Mouse (Mus musculus) kidney, adult 8-10 months (tissue): Measurements from ENCODE around the gene Cpeb4.
"Not testable (repeated sequence)": the region's sequence is repeated elsewhere in the genome, so short reads cannot be mapped to it uniquely, and the experiment has no call there.

Experiments
- DNase-seq, 2 experiments: peaks; one replicate each; pipeline ENCODE4 v3.0.0; 2022

Cpeb4 gene

DNA sequence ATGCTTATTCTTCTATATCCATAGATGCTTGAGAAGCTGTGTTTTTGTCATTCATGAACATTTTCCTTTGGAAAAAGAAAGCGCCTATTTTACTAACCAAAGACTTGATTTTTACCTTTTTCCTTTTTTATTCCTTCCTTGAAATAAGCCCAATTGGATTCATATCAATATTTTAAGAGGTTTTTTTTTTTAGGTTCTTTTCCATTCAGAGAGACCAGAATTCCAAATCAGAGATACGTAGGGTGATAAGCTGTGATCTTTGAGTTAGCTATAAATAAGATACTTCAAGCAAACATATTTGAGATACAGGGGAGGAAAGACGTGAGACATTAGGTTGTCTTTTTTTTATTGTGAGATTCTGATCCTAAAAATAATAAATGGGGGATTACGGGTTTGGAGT lies at the start of gene Cpeb4:
Gene Cpeb4, plus strand, starts transcription at position 301 of the 400 bp plus-strand sequence.
- DNase-seq, result no peak

DNA sequence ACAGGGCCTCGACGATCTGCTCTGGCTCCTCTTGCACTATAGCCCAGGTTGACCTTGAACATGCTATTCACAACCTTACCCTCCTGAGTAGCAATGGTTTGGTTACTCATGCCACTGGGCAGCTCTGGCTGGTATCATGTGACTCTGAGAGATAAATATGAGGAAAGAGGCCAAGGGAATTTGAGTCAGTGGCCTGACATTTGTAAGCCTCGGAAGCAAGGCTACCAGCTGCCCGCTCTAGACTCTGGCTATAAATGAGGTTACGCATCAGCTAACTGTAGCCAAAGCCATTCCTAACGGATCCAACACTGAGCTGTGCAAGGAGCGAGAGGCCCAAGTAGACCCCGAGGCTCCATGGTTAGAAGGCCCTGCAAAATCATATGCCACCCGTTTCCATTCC lies 49.5 kb upstream of the Cpeb4 start:
- no peak for DNase-seq

DNA sequence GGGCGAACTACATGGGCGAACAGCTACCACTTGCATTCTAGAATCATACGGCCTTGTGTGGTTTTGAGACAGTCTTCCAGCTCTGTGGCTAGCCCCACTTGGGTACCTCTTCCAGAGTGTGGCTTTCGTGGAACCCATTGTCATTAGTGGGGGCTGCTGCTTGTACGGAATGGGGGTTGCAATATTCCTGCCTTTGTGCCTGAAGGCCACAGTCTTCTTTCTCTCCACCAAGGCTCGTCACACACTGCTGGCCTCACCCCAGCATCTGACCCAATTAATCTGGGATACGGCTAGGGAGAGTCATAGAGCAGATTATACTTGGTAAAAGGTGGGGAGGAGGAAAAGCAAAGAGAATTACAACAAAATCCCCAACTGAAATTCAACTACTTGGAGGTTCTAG lies 48.5 kb upstream of the Cpeb4 start:
- DNase-seq, result peak in 1 of 2 experiments; percentile 39

DNA sequence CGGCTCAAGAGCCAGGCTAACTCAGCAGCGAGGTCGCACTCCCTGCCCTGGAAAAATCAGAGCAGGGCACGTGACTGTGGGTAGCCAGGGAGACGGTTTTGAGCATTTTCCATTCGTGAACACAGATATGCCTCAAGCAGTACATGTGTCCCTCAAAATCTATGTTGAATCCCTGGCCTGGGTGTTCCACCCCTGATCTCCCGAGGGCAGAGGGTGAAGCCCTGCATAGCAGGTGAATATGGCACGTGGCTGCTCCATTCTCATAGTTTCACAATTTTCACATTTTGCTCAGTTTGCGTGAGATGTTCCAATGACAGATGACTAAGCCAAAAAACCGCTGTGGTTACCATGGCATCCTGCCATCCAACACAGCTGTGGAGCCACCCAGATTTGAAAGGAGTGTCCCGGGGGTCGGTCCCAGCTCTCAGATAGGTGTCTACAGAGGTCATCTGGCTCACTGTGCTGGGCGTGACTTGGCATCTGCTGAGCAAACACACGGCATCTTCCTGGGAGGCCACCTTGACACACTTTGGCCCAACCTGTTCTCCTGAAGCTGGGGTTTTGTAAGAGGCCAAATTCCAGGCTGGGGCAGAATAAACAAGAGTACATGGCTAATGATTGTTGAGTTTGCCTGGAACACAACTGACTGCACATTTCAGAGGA lies 47.4 kb upstream of the Cpeb4 start:
- peak; percentile 95 to 98 for DNase-seq

DNA sequence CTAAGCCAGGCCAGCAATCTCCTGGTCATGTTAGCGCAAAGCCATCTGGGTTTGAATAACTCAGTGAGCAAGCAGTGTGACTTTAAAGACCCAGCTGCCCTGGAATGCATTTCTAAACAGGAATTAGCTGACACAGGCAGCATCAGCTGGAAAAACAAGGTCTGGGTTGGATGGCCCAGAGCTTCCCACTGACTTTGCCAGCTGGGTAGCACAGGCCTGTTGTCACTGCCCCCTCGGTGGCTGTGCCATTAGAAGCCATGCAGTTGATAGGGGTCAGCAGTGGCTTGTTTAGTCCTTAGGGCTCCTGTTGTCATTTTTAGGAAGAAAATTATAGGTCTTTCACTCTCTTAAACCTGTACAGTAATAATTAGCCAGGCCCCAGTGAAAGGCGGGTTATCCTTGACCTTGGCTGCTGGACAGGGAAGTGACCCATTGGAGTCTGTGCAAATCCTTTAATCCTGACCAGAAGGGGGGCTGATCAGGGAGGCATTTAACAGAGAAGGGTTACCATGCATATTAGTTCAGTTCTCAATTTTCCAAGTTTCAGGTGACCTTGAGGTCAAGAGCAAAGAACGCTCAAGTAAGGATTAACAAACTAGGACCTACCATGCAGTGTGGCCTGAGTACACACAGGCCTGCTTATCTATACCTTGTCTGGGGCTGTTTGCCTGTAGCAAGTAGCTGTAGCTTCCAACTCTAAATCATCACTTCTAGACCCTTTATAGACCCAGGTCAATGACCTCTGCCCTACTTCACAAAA lies 43.8 kb upstream of the Cpeb4 start:
- peak; percentile 85 to 93 for DNase-seq

DNA sequence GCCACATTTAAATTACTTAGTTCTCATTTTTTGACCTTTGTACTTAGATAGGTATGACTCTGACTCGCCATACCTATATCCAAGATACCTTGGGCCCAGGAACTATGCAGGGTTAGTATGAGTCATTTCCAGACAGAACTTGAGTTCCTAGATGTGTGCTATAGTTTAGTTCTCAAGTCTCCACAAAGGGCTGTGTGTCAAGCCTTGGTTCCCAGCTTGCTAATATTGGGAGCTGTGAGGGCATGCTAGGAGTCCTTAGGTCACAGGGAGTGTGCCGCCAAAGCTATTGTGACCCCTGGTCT lies 43.3 kb upstream of the Cpeb4 start:
- no peak for DNase-seq

DNA sequence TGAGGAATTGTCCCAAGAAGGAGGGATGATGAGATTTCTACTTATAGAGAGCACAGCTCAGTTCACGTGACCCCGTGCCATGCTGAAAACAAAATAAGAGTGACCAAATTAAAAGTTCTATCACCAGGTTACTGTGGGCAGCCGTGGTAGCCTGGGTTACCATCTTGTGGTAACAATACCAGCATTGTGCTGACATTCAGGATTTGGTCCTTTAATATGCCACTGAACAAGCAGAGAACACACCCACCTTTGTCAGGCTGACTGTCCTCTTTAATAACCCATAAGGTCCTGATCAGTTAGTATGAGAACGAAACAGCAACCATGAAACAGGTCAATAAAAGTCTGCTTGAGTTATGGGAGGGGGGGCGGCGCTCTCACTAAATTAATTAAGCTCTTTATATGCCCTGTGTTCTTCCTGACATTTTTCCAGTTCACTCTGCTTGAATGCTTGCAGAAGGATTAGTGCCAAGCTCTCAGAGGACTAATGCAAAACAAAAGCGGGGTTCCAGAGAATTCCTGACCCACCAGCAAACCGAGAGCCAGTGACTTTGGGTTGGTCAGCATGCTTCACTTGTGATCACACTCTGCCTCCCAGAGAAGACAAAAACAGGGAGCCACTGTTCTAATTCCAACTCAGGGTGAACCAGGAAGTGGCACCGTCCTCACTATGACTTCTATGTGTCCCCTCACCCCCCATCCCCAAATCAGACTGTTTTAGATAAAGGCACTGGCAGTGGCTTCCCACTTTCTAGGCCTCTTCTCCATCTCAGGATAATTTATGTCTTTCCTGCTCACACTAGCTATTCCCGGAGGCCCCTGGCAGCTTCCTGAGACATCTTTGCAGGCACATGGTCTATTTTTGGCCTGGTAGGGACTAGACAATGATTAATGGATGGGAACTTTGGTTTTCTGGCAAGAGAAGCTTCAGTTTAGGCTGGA lies 41.5 kb upstream of the Cpeb4 start:
- DNase-seq, result peak; percentile 71 to 88

DNA sequence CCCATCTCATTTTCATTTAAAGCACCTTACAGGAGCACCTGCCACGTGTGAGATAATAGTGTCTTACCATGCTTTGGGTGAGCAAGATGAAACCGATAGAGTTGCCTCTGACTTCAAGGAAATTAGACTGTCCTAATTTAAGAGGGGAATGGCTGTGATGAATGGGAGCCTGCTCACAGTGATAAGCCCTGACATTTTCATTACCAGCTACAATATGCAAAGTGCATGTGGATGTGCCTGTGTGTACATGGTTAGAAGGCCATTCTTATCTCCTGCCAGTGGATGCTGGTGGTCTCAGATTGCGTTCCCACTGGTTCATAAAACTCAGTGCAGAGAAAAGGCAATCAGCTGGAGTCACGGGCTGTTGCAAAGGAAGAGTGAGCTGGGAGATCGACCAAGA lies 40.6 kb upstream of the Cpeb4 start:
- DNase-seq, result no peak

DNA sequence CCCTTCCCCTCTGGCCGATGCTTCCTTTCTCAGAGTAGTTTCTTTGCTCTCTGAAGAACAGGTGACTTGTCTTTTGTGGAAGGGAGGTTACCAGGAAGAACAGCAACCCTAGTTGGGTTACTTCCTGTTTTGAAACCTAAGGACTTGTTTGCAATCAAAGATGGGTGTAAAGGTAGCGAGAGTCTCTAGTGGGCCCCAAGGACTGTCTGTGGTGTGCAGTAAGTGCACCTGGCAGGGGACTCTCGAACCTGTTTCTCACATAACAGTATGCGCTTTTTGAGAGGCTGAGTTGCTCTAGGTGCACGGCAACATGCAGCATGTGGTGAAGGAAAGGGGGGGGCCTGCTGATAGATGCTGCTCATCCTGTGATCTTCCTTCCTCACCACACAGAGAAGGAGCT lies 40.0 kb upstream of the Cpeb4 start:
- no peak for DNase-seq

DNA sequence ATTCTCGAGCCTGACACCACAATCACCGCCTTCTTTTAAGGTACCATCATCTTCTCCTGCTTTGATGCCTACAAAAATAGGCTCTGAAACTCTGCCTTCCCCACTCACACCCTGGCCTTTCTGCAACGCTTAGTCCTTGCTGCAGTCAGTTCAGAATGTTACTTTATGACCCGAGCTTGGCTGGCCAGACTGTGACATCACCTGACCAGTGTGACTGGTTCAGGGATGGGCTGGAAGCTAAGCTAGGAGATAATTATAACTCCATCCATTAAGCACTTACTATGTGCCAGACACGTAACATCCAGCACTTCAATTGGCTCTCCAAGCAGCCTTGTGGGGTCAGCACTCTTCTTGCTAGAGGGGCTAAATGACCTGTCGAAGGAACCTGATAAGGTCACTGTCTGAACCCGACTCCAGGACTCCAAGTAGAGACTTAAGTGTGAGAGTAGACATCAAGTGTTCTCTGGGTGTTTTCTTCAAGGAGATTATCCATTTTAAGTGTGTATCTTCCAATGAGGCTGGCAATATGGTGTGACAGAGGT lies 39.5 kb upstream of the Cpeb4 start:
- DNase-seq, result no peak

DNA sequence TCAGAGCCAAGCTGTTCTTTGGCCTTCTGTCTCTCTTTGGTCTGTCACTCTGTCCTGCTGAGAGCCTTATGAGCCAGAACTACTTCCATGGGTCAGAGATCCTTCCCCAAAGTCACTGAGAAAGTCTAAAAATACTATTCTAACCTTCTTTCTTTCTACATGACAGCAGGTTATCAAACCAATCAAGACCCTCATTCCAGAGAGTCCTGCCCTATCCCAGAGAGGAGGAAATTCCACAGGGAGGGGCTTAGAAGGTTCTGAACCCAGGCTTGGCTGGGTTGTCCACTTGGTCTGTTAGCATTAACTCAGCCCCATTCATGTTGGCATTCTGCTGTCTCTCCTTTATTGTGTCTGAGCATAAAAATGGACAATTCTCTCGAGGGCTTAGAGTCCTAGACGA lies 38.5 kb upstream of the Cpeb4 start:
- peak in 1 of 2 experiments; percentile 42 for DNase-seq

DNA sequence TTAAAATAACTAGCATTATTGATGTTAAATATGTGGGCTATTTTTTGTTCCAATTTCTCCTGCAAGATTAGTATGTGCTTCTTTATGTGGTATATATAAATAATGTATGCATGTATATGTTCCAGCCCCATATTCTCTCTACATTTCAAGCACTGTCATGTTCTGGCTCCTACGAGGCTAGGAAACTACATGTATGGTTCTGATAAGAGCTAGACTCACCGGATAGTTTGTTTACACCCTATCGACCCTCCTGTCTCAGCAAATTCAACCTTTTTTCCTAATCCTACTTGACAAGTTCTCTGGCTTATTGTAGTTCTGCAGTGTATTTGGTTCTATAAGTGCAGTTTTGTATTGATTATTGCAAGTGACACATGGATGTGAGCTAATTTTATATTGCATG lies 36.7 kb upstream of the Cpeb4 start:
- DNase-seq, result no peak

DNA sequence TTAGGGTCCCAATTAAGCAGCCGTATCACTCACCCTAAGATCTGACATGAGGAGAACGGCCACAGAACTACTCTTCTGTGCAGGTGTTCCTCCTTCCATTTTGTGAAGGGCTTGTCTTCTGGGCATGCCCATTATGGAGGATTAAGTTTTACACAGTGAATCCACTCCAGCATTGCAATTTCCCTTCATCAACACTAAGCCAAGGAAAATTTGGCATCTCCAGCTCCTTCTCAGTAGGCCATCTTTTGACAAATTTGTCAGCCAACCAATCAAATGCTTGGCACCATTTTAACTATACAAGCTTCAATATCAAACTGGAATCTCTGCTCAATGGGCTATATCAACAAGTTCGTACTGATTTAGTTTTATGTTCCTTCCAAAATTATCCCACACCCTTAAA lies 34.8 kb upstream of the Cpeb4 start:
- DNase-seq, result no peak

DNA sequence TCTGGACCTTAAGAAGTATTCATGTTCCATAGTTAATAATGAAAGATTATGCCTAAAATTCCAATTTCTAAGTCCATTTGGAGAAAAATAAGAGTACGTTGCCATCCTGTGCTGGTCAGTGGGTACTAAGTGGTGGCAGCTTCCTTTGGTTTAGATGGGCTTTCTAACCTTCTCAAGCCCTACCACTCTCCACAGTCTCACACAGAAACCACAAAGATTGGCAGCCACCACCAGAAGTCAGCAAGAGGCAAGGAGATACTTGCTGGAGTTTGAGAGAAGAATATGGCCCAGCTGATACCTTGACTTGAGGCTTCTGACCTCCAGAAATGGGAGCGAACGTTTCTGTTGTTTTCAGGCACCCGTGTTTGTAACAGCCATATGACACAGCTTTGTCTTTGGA lies 34.3 kb upstream of the Cpeb4 start:
- no peak for DNase-seq

DNA sequence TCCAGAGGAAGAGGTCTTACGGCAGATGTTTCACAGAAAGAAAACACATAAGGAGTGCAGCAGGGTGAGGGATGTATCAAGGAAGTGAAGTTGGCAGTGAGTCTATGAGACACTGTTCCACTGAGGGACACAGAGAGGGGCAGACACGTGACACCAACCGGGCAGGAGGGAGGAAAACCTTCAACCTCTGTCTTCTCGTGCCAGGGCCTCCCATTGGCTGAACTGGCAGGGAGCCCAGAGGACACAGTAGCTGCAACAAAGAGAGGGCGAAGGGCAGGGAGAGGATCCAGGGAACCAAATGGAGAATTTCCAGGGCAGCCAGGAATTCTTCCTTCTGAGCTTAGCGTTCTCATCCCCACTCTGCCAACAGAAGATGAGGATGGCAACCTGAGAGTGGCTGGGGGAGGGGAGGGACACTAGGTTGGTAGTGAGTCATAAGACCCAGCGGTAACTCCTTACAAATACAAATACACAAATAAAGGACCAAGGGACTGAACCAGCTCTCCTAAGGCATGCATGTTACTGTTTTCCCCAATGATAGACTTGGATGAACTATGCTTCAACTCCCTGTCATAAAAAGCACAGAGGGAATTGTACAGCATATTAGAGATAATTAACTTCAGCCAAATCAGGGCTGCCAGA lies 33.4 kb upstream of the Cpeb4 start:
- peak; percentile 95 to 96 for DNase-seq

DNA sequence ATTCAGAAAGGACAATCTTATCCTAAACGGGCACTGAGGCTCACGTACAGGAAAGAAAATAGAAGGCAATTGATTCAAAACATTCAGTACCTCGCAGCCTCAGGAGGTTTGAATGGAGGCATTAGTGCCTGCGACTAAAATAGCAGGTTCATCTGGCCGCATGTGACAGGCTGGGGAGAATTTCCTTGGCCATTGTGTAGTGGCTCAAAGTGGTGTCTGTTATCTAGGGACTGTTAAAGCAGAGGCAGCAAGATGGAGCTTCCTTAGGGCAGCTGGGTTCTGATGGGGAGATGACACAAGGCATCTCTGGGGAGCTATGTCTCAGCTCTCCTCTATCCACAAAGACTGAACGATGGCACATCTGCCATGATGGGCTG lies 32.9 kb upstream of the Cpeb4 start:
- DNase-seq, result no peak

DNA sequence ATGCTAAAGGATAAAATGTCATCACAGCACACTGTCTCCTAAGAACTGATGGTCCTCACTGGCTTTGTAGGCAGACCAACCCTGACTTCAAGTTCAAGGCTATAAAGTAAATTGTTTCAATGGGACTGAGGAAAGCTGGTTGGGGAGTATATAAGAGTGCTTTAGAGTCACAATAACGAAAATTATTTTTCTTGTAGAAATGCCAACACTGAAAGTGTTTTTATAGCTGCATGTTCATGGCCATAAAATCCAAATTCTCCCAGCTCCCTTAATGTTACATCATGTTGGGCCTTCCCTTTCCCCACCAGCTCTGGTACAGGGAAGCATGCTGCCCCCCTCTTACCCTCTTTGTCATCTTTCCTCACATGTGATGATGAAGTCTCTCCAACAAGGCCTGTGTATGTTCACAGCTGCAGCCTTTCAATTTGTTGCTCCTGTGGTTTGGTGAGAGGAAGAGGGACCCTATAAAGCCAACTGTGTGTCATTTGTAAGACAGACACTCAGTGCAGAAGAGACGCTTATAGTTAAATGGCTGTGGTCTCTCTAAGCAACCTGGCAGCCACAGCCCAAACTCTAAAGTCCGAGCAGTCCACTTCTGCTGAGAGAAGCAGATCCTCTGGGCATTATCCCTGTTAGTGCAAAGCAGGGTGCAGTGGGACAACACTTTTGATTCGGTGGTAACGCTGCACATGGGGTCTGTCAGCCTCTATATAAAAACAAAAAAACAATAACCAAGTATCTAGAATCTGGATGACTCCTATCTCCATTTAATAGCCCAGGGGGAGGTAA lies 29.6 kb upstream of the Cpeb4 start:
- DNase-seq, result no peak

DNA sequence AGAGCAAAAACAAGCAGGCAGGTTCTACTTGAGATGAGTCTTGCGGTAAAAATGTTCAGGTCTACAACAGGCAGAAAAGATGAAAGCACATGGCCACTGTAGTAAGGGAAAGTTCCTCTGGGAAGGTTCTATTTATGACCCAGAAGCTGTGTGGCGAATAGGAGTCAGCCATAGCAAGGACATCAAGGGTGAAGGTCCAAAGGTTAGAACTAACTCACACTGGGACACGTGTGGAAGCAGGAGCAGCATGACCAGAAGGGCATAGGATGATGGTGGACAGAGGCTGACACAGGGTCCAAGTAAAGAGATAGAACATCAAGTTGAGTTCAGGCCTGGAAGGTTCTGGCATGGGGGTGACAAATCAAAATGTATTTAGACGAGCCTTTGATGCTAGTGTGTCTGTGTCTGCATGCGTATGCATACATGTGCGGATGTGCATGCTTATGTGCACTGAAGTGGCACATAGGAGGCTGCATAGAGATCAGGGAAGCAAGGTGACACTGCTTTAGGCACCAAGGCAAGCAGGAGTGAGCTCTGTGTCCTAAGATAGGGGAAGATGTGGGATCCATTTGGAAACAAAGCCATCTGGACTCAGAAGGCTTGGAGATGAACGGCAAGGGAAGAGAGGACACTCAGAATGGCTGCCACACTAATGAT lies 28.7 kb upstream of the Cpeb4 start:
- DNase-seq, result no peak

DNA sequence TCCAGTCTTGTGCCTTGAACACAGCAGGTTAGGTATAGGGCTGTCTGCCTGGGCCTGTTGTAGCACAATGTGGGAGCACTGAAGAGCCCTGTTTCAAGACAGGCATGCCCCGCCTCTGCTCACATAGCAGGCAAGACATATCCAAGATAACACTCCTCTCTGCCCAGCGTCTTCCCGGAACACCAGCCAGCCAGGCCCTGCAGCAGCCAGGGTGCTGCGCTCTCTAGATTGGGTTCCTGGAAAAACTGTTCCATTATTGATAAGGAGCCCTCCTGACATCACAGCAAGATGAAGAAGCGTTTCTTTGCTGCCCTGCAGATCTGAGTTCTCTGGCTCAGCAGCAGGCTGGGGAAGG lies 28.2 kb upstream of the Cpeb4 start:
- DNase-seq, result no peak

DNA sequence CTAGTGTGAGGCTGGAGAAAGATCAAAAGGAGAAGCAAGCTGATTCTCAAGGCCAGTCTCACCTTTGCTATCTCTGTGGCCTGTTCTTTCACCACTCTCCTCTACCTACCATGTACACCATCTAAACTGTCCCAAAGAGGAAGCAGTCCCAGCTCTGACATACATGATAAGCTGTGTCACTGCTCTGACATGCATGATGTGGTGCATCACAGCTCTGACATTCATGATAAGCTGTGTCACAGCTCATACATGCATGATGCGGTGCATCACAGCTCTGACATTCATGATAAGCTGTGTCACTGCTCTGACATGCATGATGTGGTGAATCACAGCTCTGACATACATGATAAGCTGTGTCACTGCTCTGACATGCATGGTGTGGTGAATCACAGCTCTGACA lies 26.9 kb upstream of the Cpeb4 start:
- DNase-seq, result not testable (repeated sequence)

DNA sequence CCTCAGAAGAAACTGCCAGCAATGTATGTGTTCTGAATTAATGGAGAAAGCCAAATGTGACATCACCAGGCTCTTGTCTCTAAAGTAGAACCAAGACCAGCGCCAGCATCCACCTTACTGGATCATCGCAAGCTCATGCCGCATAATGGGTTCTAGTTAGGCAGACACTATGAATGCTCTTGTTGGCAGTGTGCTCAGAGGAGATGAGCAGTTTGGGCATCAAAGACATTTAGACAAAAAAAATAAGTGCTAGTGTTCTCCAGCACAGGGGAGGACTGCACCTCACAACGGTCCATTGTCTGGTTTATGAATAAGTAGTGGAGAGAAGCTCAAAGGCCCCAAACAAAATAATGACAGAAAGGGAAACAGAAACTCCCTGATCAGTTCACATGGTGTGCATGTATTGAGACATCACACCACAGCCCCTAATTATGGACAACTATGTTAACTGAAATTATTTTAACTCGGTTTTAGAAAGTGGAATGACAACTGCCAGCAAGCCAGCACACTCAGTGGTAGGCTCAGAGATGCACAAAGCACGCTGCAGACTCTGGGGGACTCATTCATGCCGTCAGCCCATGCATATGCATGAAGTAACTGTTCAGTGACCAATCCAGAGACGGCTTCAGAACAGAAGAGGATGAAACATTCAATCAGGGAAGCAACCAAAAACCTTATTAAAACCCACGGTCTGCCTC lies 25.1 kb upstream of the Cpeb4 start:
- DNase-seq, result no peak
